Mouse (Mus musculus) CD8-positive naive resting alpha-beta T cell, adult 2 months (primary cell): ENCODE data around the gene Taf6l.

ENCODE experiments used
- DNase-seq, 2 experiments: peaks; one replicate each; pipeline ENCODE4 v3.0.0; 2022; ENCODE audit warnings: low read depth in 2 of 2, low spot score in 2 of 2

The Taf6l gene

DNA sequence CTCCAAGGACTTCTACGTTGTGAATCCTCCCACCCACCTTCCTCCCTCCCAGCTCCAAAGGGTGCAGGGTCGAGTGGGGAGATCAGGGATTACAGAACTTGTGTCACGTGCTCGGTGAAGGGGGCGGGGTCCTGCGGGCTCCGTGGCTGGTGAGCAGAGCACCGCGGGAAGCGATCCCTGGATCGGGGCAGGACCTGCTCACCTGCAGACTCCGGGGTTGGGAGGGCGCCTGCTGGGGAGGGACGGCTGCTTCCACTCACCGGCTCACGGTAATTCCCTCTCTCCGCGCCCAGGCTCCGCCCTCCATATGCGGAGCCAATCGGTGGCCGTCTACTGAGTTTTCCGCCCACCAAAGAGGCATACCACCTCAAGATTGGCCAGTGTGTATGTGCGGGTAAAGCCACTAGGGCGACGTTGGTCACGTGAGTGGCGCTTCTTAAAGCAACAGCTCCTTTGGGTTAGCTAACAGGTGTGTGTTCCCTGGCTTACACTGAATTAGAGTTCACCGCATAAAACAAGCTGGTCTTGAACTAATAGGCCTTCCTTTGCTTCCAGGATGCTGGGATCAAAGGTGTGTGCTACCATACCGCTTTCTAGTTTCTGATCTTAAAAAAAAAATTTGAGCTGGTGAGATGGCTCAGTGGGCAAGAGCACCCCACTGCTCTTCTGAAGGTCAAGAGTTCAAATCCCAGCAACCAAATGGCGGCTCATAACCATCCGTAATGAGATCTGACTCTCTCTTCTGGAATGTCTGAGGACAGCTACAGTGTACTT lies at the start of gene Taf6l:
Taf6l (minus strand) TSS at position 410 of the 774 bp plus-strand sequence.
- DNase-seq = peak; percentile 83 to 90

DNA sequence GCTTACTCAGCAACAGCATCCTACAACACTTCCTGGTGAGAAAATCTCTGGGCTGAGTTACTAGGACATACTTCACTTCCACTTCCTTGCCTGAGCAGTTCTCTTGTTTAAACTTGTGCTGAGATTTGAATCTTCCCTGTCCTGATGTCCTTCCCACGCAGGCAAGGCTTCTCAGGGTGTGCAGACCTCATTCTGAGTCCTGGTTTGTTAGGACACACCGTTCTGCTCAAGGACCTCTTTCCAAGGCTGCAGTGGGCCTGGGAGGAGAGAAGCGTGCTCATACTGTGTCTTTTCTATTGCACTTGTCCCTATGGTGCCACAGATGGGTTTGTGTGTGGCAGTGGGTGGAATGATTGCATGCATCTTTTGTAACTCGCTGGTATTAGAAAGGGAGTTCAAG lies 46.8 kb upstream of the Taf6l start:
- no peak for DNase-seq

DNA sequence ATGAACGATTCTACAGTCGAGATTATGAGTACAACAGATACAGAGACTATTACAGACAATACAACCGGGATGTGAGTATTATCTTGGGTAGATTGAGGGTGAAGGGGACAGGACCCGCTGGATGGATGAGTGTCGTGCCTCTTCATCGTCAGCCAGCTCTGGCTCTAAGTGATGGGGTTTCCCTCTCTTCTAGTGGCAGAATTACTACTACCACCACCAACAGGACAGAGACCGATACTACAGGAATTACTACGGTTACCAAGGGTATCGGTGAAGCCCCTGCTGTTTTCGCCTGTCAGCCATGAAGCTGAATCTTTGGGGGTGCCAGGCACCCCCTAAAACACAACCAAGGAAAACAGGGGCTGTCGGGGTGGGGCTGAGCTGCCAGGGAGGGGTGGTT lies 45.0 kb upstream of the Taf6l start:
- DNase-seq = no peak

DNA sequence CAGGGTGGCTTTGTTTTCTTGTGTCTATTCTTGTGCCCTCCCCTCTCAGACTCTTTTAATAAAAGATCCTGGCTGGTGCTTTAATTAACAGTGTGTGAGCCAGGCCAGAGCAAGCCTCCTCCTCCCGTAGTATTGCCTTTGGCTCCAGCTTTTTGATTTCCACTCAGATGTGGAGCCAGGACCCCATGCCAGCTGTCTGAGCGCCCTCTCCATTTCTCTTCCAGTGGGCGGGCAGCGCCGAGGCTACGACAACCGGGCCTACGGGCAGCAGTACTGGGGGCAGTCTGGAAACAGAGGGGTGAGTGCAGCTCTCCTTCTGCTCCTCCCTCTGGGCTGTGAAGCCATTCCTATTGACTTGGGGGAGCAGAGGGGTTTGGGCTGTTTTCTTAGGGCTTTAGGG lies 44.4 kb upstream of the Taf6l start:
- DNase-seq = no peak

DNA sequence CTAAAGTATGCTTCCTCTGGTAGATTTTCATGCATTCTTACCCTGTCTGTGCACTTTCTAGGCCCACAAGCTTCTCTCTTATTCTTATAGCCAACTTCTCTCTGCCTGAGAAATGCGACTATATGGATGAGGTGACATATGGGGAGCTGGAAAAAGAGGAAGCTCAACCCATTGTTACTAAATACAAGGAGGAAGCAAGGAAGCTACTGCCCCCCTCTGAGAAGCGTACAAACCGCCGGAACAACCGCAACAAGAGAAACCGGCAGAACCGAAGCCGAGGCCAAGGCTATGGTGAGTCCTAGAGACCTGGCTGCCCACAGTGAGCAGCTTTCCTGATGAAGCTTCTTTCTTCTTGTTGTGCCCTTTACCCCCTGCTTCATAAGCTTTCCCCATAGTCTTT lies 43.4 kb upstream of the Taf6l start, which contains the start of gene AC129217.1:
AC129217.1 (plus strand) TSS at position 114 of the 400 bp plus-strand sequence.
- DNase-seq = no peak

DNA sequence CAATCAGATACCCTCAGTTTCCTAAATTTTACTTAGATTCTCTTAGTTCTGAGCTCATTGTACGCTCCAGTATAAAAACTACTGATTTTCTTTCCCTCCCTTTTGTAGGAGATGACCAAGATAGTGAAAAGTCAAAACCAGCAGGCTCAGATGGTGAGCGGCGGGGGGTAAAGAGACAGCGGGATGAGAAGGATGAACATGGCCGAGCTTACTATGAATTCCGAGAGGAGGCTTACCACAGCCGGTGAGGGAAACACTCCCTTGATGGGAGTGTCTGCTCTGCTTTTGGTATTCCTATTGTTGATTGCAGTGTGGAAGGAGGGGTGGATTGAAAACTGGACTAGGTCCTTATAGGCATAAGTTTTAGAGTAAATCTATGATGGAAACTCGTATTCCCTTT lies 36.5 kb upstream of the Taf6l start:
- no peak for DNase-seq

DNA sequence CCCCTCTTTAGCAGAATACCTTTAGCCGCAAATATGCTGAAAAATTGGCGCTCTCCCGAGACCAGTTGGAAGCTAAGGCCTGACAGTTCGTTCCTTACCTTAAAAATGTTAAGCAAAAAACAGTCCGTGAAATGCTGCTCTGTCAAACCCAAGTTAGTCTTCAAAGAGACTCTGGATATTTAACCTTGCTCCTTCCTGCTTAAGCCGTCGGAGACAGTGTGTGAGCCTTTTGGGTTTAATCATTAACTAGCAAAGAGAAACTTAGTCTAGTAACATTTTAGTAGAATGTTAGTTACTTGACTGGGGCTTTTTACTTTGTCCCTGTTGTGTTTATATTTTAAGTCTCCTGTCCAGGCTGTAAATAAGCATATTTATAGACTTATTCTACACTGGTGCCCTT lies 34.9 kb upstream of the Taf6l start:
- no peak for DNase-seq

DNA sequence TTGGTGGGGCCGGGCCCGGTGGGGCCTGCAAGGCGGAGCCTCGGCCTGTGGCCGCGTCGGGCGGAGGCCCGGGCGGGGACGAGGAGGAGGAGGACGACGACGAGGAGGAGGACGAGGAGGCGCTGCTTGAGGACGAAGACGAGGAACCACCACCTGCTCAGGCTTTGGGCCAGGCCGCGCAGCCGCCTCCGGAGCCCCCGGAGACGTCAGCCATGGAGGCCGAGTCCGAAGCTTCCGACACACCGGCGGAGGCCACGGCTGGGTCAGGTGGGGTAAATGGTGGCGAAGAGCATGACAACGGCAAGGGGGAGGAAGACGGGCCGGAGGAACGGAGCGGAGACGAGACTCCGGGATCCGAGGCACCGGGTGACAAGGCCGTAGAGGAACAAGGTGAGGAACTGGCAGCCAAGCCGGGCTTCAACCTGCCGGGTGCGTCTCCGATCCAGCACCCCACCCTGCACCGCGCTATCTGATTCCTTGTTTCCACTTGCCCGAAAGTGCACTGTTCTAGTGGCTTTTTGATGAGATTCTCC lies 34.3 kb upstream of the Taf6l start:
- DNase-seq = no peak

DNA sequence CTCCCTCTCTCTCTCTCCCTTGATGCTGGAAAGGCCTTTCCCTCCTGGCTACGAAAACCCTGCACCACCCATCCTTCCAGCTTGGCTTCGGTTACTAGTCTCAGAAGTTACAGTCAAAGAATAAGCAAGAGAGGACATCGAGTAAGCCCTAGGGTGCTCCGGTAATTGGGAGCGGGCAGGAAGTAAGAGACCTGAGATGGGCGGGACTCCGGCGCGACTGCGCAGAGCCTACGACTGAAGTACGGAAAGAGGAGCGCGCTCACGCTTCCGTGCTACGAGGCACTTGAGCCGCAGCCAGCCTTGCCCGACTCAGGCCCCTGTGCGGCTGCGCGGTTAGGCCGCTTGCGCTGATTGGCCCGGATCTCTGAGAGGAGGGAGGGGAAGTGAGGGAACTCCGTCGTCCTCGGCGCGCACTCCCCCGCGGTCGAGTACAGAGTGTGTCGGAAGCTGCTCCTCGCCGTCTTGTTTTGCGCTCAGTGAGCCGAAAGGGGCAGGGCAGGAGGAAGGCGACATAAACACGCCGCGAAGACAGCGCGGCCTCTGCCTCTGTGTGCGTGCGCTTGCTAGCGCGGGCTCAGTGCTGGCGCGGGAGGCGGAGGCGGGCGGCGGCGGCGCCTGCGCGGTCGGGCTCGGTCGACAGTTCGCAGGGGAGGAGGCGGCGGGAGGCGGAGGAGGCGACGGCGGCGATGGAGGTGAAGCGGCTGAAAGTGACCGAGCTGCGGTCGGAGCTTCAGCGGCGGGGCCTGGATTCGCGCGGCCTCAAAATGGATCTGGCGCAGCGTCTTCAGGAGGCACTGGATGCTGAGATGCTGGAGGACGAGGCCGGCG lies 33.6 kb upstream of the Taf6l start, which contains the start of gene Hnrnpul2:
Hnrnpul2 (plus strand) TSS at position 415 of the 828 bp plus-strand sequence.
- DNase-seq = peak; percentile 97 to 98

DNA sequence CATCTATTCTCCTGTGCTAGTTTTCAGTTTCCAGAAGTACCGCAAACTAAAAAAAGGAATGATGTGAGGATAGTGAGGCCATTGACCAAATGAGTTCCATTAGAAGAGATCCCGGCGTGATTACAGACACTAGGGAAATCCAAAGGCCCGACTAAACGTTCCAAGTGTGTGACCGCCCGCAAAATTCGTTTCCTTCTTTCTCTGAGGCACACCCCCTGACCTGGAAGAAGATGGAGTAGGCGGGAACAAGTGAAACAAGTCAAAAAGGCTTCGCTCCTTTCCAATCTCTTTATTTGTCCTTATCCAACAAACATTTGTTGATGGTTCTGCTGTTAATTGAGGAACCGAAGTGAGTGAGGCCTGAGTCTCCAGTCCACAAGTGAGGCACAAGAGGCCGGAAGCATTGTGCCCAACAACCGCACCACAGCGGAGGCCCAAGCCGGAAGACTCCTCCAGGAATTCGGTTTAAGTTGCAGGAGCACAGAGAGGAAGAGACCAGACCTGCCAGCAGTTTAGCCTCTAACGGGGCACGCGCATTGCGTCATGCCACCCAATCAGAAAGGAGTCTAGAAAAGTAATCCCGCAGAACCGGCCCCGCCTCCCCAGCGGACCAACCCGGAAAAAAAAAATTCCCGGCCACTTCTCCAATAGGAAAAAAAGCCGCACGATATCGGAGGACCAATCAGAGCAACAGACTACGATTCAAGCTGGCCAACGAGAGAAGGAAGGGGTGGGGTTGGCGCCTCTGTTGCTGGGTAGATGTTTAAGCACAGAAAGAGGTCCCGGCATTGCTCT lies 32.8 kb upstream of the Taf6l start, which contains the start of gene Ttc9c:
Ttc9c (minus strand) TSS at position 533 of the 795 bp plus-strand sequence.
- DNase-seq = no peak

DNA sequence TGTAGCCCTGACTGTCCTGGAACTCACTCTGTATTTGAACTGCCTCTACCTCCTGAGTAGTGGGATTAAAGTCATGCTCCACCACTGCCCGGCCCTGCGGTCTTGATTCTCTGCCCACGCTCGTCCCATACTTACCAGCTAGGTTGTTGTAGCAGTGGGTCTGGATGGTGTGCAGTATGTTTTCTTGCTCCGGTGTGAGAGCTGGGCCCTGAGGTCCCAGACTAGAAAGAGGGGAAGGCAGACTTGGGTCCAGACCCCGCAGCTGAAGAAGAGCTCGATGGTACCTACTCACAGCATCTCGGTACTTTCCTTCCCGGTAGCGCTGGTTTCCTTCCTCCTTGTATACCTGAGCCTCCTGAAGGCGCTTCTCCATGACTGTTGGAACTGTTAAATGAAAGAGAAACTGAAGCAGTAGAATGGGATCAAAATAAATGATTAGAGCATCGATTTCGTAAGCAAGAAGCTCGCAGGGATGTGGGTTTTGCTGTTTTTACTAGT lies 32.1 kb upstream of the Taf6l start:
- no peak for DNase-seq

DNA sequence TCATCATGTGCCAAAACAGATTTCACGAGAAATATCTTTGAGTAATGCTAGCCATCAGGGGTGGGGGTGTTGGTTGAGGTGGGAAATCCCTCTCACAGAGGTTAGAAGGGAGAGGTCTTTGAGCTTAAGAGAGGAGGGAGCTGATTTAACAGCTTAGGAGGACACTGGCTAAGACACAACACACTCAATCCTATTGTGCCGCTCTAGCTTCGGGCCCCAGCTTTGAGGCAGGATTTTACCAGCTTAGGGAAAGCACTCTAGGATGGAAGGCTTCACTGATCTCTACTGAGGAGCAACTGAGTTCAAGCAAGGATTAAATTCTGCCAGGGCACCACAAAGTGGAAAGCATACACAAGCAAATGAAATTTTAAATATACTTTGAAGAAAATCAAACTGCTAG lies 30.8 kb upstream of the Taf6l start:
- no peak for DNase-seq

DNA sequence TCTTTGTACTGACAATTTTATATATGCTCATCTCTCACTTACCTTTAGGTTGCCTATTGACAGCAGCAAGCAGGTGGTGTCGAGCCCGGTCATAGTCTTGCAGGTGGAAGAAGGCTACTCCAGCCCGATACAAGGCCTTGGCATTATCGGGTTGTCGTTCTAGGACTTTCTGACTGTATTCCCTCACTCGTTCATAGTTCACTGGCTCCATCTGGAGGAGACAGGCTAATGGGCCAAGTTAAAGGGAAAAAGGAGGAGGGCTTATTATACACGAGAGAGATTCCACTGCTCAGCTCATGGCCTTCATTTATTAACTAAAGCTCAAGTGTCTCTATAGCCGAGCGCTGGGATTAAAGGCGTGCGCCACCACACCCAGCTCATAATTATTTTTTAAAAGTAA lies 29.6 kb upstream of the Taf6l start:
- no peak for DNase-seq

DNA sequence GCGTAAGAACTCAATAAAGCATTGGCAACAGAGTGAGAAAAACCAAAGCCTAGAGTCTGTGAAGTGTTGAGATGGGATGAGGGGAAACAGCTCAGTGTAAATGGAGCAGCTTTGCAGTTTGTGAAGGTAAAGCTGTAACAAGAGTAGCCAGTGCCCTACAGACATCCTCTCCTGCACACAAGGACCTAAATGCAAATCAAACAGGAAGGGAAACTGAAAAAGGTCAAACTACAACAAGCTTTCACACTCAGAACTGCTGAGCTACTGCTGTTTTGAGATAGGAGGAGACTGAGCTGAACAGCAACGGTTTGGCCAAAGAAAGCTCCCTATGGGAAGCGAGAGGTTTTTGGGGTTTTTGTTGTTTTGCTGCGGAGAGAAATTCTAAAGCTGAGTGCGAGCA lies 20.6 kb upstream of the Taf6l start:
- DNase-seq = no peak

DNA sequence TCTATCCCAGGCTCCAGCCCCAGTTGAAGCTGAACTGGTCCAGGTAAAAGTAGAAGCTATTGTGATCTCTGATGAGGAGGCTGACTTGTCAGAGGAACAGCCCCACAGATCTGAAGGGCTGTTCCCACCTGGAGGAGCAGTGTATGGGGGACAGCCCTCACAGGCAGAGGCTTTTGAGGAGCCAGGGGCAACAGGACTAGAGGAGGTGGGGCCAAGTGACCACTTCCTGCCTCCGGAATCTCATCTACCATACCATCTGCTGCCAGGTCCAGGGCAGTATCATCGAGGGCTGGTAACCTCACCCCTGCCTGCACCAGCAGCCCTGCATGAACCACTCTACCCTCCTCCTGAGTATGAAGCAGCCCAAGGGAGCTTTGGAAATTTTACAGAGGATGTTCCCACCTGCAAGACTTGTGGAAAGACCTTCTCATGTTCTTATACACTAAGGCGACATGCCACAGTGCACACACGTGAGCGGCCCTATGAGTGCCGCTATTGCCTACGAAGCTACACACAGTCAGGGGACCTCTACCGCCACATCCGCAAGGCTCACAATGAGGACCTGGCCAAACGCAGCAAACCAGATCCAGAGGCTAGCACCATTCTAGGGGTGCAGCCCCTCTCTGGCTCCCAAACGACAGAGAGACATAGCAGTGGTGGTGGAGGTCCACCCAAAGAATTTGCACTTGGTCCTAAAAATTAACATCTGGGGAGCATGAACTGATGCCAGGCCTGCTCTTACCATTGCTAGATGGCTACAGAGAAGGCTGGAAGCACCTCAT lies 17.9 kb upstream of the Taf6l start:
- DNase-seq = no peak

DNA sequence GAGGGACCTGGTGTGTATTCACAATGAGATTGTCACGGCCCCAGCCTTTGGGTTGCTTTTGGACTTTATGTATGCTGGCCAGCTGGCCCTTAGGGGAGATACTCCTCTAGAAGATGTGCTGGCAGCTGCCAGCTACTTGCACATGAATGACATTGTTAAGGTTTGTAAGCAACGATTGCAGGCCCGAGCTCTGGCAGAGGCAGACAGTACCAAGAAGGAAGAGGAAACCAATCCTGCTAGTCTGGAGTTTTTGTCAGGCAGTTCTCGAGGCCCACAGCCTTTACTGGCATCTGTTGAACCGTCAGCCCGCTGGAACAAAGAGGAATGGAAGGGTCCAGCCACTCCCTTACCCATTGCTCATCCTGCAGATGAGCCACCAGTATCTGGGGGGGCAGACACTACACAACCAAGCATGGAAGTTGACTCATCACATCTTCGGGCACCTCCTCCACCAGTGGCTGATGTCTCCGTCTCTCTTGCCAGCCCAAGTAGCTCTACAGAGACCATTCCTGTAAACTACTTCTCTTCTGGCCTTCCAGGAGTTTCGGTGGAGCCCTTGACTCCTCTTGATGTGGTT lies 17.1 kb upstream of the Taf6l start:
- DNase-seq = no peak

DNA sequence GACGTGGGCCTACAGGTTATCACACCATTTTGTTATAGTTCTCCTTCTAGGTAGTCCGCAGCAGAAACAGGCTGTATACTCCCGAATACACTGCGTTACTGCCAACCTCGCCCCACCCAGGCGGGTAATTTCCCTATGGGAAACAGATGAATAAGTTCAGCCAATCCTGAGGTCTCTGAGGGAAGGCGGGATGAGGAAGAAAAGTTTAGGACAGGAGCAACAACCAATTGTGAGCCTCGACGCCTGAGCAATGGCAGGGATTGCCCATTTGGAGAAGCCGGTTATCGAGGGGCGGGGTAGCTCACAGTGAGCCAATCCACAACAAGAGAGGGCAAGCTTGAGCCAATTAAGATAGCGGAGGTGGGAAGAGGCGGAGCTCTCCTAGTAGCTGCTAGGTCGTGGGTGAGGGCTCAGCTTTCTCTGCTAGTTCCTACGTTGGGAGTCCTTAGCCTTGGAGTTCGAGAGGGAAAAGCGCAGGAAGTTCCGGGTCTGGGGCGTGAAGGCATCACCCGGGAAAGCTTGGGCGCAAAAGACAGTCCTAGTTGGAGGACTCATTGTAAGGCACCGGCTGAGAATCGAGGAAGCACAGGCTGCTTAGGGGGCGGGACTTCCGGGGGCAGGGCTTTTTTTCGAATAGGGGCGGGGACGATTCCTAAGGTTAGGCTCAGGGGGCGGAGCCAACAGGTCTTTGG lies 16.1 kb upstream of the Taf6l start, which contains the start of gene Zbtb3:
Zbtb3 (plus strand) TSS at position 426 of the 692 bp plus-strand sequence.
- peak; percentile 85 to 91 for DNase-seq

DNA sequence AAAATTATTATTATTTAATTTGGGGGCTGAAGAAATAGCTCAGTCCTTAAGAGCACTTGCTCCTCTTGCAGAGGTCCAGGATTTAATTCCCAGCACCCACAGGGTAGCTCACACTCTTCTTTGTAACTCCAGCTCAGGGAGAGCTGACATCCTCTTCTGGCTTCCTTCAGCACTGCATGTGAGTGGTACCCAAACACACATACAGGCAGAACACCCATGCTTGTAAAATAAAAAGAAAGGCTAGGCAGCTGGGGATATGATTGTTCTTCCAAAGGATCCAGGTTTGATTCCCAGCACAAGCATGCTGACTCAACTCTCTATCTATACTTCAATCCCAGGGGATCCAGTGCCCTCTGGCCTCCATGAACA lies 12.7 kb upstream of the Taf6l start:
- no peak for DNase-seq
